Mouse (Mus musculus) lung, postnatal 14 days (tissue): ENCODE data around the gene Wipf1.

Source experiments
- DNase-seq: peaks from one replicate; pipeline ENCODE4 v3.0.0; 2021

Gene Wipf1

DNA sequence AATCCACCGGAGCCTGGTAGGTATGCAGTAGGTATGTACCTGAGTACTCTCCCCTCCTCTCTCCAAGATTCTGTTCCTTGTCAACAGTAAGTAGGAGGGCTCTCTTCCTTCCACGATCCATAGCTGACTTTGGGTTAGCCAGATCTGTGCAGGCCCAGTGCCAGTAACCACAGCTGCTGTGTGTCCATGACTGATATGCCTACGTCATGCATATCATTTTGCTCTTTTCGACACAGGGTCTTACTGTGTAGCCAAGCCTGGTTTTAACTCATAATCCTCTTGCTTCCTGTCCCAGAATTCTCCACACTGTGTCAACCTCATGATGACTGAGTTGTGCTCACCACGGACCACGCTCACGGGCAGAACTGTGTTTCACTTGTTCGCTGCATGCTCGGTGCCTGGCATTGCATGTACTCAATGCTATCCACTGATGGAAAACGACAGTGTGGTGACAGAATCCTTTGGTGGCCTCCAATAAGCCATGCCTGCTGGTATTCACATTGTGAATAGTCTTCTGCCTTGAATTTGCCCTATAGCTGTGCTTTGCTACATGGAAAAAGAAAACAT lies 26.6 kb downstream of the Wipf1 start:
- peak; percentile 42 for DNase-seq

- DNase-seq = no peak
These were observed 28.7 kb downstream of the Wipf1 start for GRCm38 (mm10) chr2:73500864-73501263.

- DNase-seq = no peak
These were observed 31.2 kb downstream of the Wipf1 start for GRCm38 (mm10) chr2:73498322-73498721.

DNA sequence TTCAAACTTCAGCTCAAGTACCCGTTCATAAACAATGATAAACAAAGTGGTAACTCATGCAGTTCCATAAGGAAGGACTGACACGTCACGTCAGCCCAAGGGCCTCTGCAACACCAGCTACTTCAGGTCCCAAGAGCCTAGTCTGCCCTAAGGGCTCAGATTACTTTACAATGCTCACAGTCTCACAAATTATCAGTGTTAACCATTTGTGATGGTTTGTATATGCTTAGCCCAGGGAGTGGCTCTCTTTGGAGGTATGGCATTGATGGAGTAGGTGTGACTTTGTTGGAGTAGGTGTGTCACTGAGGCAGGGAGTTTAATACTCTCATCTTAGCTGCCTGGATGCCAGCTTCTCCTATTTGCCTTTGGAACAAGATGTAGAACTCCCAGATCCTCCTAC lies 32.0 kb downstream of the Wipf1 start:
- DNase-seq = no peak

DNA sequence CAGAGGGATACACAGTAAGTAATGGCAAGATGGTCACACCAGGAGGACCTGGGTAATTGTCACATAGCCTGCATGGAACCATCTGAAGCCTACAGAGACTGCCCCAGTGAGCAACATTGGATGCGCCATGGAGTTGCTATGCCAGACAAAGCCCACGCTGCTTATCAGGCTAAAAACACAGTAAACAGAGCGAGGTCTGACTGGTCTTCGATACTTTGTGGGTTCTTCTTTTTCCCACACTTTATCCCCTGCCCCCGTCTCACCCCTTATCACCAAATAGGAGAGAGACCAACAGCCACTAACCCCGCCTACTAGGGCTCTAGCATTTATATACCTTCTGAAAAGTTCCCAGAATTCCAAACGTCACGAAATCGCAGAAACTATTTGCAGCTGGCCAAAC lies 32.6 kb downstream of the Wipf1 start:
- no peak for DNase-seq

- DNase-seq = no peak
These were observed 33.2 kb downstream of the Wipf1 start for GRCm38 (mm10) chr2:73496329-73496685.

GRCm38 (mm10) chr2:73495617-73496328 lies 33.8 kb downstream of the Wipf1 start:
- DNase-seq = no peak

DNA sequence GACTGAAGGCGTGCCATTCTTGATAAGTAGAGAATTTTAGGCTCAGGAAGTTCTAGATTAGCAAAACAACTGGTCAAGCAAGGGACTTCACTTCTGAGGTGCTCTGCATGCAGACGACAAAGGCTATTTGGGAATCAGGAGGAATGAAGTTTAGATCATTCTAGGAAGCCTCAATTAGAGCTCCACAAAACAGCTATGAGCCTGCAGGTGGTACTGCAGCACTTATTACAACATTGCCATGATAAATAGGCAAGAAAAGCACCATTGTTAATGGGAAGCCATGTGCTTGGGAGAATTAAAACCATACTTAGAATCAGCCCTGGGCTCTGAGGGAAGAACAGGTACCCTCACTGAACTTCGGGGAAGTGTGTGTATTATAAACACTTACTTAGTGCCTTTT lies 36.0 kb downstream of the Wipf1 start:
- no peak for DNase-seq

- DNase-seq = peak; percentile 78
These were observed 37.9 kb downstream of the Wipf1 start for GRCm38 (mm10) chr2:73491442-73492241.

GRCm38 (mm10) chr2:73490466-73490865 lies 39.1 kb downstream of the Wipf1 start:
- no peak for DNase-seq

GRCm38 (mm10) chr2:73486120-73486601 lies 43.4 kb downstream of the Wipf1 start:
- peak; percentile 41 for DNase-seq

DNA sequence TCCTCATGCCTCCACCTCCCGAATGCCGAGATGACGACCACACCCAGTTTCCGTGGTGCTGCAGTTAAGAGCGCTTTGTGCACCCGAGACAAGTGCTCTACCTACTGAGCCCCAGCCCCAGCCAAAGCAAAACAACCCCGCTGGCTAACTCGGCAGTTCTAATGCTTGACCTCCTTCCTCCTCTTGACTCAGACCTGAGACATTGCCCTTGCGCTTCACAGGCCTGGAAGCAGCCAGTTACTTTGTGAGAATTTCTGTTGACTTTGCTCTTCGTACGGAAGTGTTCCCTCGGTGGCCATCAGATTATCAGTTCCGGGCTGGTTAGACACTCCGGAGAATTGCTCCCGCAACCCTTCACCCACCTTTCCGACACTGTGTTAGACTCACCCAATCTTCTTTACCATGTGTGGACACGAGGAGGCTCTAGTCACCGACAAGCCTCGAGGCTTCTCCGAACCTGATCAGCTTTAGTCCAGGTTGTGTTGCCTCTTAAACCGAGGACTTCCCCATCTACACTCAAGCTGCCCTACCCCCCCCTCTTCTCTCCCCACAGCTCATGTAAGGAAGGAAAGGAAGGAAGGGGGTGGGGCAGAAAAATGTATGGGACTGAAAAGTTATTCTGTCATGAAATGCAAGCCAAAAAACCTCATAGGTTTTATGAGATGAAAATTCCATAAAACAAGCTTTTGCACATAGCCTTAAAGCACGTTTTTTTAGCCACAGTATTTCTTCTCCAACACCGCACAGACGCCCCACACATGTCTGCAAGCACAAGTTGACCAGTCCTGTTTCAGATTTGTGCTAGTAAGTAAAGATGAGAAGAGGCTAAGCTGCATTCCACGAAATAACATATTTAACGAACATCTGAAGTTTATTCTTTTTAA lies 44.1 kb downstream of the Wipf1 start:
- DNase-seq = no peak

GRCm38 (mm10) chr2:73484561-73485235 lies 44.8 kb downstream of the Wipf1 start:
- DNase-seq = no peak

DNA sequence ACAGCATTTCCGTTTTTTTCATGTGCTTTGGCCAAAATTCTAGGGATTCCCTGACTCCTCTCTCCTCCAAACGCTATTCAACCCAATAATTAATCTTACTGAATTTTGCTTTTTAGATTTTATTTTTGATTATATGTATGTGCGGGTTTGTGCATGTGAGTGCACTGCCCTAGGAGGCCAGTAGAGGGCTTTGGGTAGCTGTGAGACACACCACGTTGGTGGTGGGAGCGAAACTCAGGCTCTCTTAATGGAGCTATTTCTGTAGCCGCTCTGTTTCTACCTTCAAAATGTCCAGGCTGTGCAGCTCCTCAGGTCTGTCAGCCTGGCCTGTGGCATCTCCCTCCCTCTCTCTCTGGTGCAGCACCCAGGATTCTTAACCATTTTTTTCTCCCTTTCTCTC lies 50.7 kb downstream of the Wipf1 start:
- DNase-seq = no peak

DNA sequence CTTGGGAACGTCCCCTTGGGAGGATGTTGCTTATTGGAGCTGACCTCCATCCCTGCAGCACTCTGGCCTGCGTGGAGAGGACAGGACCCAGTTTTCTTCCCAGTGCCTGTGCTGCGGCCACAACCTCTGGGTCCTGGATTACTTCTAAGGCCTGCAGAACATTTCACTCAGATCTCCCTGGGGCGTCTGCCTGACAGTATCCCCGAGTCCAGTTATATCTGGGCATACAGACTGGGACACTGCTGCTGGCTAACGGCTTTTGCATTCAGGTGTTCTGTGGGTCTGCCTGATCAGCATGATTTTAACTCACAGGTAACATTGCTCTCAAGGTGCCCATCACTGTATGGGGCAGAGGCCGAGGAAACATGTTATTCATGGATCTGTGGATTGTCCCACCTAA lies 52.0 kb downstream of the Wipf1 start:
- DNase-seq = no peak

DNA sequence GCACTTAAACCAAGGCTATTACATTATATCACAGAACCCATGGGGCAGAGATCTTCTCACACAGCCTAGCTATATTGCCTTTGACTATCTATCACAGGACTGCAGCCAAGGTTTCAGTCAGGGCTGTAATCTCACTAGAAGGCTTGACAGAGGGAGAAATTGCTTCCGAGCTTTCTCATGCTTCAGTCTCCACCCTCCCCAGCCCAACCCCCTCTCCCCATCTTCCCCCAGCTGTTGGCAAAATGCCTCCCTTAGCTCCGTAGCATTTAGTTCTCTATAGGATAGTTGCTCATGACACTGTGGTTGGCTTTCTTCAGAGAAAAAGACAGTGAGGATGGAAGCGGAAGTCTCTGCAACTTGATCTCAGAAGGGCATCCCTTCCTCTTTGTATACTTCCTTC lies 54.0 kb downstream of the Wipf1 start:
- DNase-seq = peak; percentile 25

DNA sequence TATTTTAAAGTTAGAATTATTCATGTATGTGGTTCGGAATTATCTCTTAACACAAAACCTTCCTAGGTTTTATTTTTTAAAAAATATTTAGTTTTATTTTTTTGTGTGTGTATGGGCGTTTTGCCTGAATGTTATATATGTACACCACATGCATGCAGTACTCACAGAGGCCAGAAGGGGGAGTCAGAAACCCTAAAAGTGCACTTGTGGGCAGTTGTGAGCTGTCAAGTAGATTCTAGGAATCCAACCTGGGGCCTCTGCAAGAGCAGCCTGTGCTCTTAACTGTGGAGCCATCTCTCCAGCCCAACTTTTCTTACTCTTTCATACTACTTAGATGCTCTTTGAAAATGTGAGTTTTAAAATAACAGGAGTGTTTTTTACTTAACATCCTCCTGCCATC lies 57.4 kb downstream of the Wipf1 start:
- no peak for DNase-seq

- DNase-seq = no peak
These were observed 59.3 kb downstream of the Wipf1 start for GRCm38 (mm10) chr2:73470146-73470630.

- DNase-seq = no peak
These were observed 60.0 kb downstream of the Wipf1 start for GRCm38 (mm10) chr2:73469552-73469951.

DNA sequence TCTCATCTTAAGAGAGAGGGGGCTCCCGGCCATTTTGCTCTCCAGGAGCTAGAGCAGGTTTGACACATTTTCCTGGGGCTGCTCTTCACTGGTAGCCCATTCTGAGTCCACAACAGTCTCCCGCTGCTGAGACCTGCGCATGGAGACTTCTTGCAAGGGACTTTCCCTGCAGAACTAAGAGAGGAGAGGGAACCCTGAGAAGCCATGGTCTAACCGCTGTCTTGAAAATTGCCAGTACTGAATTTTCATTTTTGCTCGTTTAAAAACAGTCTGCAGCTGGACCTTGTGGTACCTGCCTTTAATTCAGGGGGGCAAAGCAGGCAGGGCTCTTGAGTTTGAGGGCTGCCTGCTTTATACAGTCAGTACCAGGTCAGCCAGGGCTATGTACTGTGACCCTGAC lies 60.5 kb downstream of the Wipf1 start:
- DNase-seq = no peak

GRCm38 (mm10) chr2:73467071-73467851 lies 62.3 kb downstream of the Wipf1 start:
- no peak for DNase-seq
